Mouse (Mus musculus) kidney, embryonic 14.5 days (tissue): ENCODE data around the gene Pla1a. TPM values are rescaled to one million over a fixed set of nuclear protein-coding genes. Genes with fewer than 3 reads are reported as not detected.

Source experiments
- ATAC-seq: fragments of 200-750 bp; cut with Nextera tagmentation; 2 replicates; pipeline ENCODE4 v1.8.0; 2017; ENCODE audit warnings: moderate number of reproducible peaks, mild to moderate bottlenecking, moderate TSS enrichment, moderate library complexity; ENCODE audit not compliant: low FRiP score, low TSS enrichment
- H3K27ac ChIP-seq: fragments of 300-500 bp; sonication (generic); 2 replicates; pipeline ENCODE4 v1.5.1; 2014; ENCODE audit warnings: low read depth, mild to moderate bottlenecking, low read length, moderate library complexity, mixed read lengths
- H3K27me3 ChIP-seq: fragments of 300-500 bp; sonication (generic); 2 replicates; pipeline ENCODE4 v1.6.1; 2014; ENCODE audit warnings: mild to moderate bottlenecking, low read length; ENCODE audit not compliant: control insufficient read depth, insufficient read depth
- H3K36me3 ChIP-seq: fragments of 300-500 bp; sonication (generic); 2 replicates; pipeline ENCODE4 v1.6.1; 2014; ENCODE audit warnings: low read length, mixed read lengths; ENCODE audit not compliant: control insufficient read depth, insufficient read depth
- H3K4me1 ChIP-seq: fragments of 300-500 bp; sonication (generic); 2 replicates; pipeline ENCODE4 v1.6.1; 2014; ENCODE audit warnings: low read length, mixed read lengths; ENCODE audit not compliant: control insufficient read depth, insufficient read depth
- H3K4me2 ChIP-seq: fragments of 300-500 bp; sonication (generic); replicated peaks from 2 replicates; pipeline ENCODE4 v1.6.1; 2014; ENCODE audit warnings: low read depth, mild to moderate bottlenecking, low read length
- H3K4me3 ChIP-seq: fragments of 300-500 bp; sonication (generic); 2 replicates; pipeline ENCODE4 v1.5.1; 2014; ENCODE audit warnings: mild to moderate bottlenecking, low read length
- H3K9ac ChIP-seq: fragments of 300-500 bp; sonication (generic); 2 replicates; pipeline ENCODE4 v1.6.1; 2014; ENCODE audit warnings: low read depth, mild to moderate bottlenecking, low read length, moderate library complexity
- H3K9me3 ChIP-seq: fragments of 300-500 bp; sonication (generic); 2 replicates; pipeline ENCODE4 v1.6.1; 2016; ENCODE audit warnings: low read length; ENCODE audit not compliant: control insufficient read depth
- WGBS: fragments of 180-500 bp; shearing (Covaris S2); extraction: QIAGEN DNeasy Blood & Tissue Kit; methylation state at CpG from one replicate; pipeline ENCODE4 v1.1.7; 2014; 5-methylcytosine and 5-hydroxymethylcytosine counted together
- polyA plus RNA-seq: library from polyadenylated mRNA; unstranded; fragments of >200 nt; fragmentation: Nextera tagmentation; extraction: Ambion mirVana; gene quantifications from 2 replicates; pipeline ENCODE4 v1.2.1, GENCODE M21; 2014

Pla1a gene
- polyA plus RNA-seq, 1 experiment from 2014 or later = 0.79 TPM

DNA sequence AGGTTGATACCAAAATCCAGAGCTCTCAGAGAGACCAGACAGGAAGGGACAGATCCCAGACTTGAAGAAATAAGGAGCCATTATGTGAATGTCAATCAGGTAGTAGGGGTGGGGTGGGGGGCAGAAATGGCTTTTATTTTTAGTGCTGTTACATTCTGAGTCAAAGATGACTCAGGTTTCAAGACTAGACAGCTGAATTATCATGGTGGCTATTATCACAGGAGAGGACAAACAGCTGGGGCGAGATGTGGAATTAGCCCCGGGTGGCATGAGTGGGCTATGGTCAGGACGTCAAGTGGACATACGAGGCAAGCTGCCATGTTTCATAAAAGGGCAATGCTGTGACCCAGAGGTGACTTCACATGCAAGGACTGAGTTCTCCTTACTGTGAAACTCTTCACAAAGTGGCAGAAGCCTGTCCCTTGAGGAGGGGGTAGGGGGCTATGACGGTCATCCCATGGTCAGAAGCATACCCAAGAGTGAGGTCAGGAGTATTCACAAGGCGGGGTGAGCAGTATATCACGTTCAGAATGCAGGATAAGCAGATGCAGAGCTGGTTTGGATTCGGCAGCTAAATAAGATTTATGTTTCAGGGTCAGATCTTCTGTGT is 43.6 kb downstream of the Pla1a start:
- Histone ChIP-seq H3K4me2 (no peak overlapping the region), H3K4me3 (no peak overlapping the region), H3K4me1 (no peaks in the 10 kb centered on the region), H3K9ac (no peak overlapping the region), H3K27me3 (no peaks in the 10 kb centered on the region), H3K27ac (no peak overlapping the region), H3K9me3 (no peaks in the 10 kb centered on the region), H3K36me3 (no peaks in the 10 kb centered on the region)
- no peak for ATAC-seq
- WGBS = 52% methylated on average over 8 of the region's 8 CpGs

DNA sequence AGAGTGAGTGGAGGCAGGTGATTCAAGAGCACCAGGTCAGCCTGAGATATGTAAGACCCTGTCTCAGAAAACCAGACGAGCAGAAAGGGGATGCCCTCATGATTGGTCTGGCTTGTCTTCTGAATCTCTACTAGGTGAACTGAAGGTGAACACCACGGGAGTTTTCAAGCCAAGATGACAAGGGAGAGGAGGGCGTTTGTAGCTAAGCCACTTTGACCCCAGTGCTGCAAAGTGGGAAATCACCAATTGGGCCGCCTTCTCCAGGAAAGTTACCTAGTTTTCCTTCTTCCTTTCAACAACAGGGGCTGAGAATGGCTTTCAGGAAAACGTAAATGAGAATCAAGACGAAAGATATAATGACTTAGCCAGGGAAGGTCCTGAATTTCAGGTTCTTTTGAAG is 44.2 kb downstream of the Pla1a start:
- Histone ChIP-seq H3K4me3 (no peak overlapping the region), H3K27ac (no peak overlapping the region), H3K27me3 (no peaks in the 10 kb centered on the region), H3K4me2 (no peak overlapping the region), H3K9ac (no peak overlapping the region), H3K4me1 (no peaks in the 10 kb centered on the region), H3K36me3 (no peaks in the 10 kb centered on the region), H3K9me3 (no peaks in the 10 kb centered on the region)
- ATAC-seq = no peak
- WGBS = 67% methylated on average over 6 of the region's 6 CpGs

DNA sequence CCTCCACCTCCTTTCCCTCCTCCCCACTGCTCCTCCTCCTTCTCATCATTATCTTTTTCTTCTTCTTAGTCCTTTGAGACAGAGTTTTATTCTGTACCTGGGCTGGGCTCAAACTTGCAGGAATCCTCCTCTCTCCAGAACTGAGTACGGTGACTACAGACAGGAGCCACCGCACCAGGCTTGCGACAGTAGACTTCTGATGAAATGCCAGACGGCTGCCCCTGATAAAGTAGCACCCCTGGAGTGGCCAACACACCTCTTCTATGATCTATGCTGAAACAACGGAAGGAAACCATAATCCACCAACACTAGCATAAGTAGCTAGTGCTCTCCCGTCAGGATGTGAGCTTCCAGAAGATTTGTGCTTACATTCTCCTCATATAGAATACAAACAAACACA is 45.6 kb downstream of the Pla1a start:
- no peak for ATAC-seq
- 88% methylated on average over 6 of the region's 6 CpGs for WGBS

GRCm38 (mm10) chr16:38385700-38386099 is 47.2 kb downstream of the Pla1a start:
- ATAC-seq = no peak
- Histone ChIP-seq H3K27ac (no peak overlapping the region), H3K36me3 (no peaks in the 10 kb centered on the region), H3K4me1 (no peaks in the 10 kb centered on the region), H3K9me3 (no peaks in the 10 kb centered on the region), H3K27me3 (no peaks in the 10 kb centered on the region), H3K4me3 (no peak overlapping the region), H3K9ac (no peak overlapping the region), H3K4me2 (no peak overlapping the region)
- 95% methylated on average over 4 of the region's 4 CpGs for WGBS

More for the DNA sequence above, 45.6 kb downstream of the Pla1a start:
- no peaks in the 10 kb centered on the region for H3K27me3 ChIP-seq
- H3K9me3 ChIP-seq = no peaks in the 10 kb centered on the region
- no peak overlapping the region for H3K4me3 ChIP-seq
- no peak overlapping the region for H3K27ac ChIP-seq
- H3K36me3 ChIP-seq = no peaks in the 10 kb centered on the region
- no peaks in the 10 kb centered on the region for H3K4me1 ChIP-seq
- no peak overlapping the region for H3K9ac ChIP-seq
- H3K4me2 ChIP-seq = no peak overlapping the region

- ATAC-seq = no peak
- Histone ChIP-seq H3K27me3 (no peaks in the 10 kb centered on the region), H3K4me1 (no peaks in the 10 kb centered on the region), H3K36me3 (no peaks in the 10 kb centered on the region), H3K4me3 (no peak overlapping the region), H3K9ac (no peak overlapping the region), H3K9me3 (no peaks in the 10 kb centered on the region), H3K27ac (no peak overlapping the region), H3K4me2 (no peak overlapping the region)
- 83% methylated on average over 6 of the region's 6 CpGs for WGBS
These were observed 47.7 kb downstream of the Pla1a start for GRCm38 (mm10) chr16:38385184-38385634.

DNA sequence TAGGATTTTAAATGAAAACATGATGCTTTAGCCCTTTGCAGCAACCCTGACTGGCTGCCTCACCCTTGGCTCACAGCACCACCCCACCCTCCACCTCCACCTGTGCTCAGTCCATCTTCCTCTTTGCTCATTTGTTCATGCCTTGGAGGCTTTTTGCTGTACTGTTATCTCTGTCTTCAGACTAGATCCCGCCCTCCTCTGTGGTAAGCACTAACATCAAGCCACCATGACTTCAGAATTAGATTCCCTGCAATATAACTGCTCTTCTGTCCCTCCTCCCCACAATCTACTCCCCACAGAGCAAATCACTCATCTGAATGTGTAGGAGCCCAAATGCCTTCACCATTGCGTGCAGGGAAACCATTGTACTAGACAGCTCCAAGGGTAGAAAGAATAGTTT is 49.3 kb downstream of the Pla1a start:
- no peaks in the 10 kb centered on the region for H3K4me1 ChIP-seq
- no peak overlapping the region for H3K4me2 ChIP-seq
- no peak overlapping the region for H3K4me3 ChIP-seq
- no peaks in the 10 kb centered on the region for H3K27me3 ChIP-seq
- H3K9ac ChIP-seq = no peak overlapping the region
- WGBS = 85% methylated on average over 2 of the region's 2 CpGs
- H3K9me3 ChIP-seq = no peaks in the 10 kb centered on the region
- no peak overlapping the region for H3K27ac ChIP-seq
- no peaks in the 10 kb centered on the region for H3K36me3 ChIP-seq
- ATAC-seq = no peak

DNA sequence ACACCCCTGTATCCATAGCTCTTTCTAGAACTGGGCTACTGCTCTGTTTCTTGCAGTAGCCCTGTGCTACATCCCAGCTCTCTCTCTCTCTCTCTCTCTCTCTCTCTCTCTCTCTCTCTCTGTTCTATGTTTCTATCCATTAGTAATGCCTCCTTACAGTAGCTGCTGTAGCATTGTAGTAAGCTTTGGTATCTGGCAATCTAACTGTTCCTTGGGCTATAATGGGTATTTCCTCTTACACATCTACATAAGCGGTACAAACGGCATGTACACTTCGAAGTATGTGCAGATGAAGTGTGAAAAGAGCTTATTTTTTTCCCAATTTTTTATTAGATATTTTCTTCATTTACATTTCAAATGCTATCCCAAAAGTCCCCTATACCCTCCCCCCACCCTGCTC is 53.0 kb downstream of the Pla1a start:
- H3K4me3 ChIP-seq = no peak overlapping the region
- no peaks in the 10 kb centered on the region for H3K9me3 ChIP-seq
- no peak overlapping the region for H3K27ac ChIP-seq
- no peak for ATAC-seq
- no peak overlapping the region for H3K4me2 ChIP-seq
- H3K9ac ChIP-seq = no peak overlapping the region
- no peaks in the 10 kb centered on the region for H3K36me3 ChIP-seq
- WGBS = 88% methylated on average over 3 of the region's 3 CpGs
- no peaks in the 10 kb centered on the region for H3K27me3 ChIP-seq
- H3K4me1 ChIP-seq = no peaks in the 10 kb centered on the region

DNA sequence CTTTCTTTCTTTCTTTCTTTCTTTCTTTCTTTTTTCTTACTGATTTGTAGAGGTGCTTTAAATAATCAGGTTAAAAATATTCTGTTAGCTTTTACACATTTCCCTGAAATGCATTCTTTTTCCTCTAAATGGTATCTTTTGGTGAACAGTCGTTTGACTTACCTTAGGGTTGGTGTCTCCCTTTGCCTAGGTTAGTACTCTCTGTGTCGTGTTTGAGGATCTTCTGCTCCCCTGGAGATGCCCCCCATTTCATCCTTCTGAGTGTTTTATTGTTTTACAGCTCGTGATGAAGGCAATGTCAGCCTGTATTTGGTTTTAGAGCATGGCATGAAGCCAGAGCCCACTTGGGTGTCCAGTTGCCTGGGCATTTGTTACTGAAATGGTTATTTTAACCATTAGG is 53.5 kb downstream of the Pla1a start:
- no peak overlapping the region for H3K4me2 ChIP-seq
- no peak overlapping the region for H3K9ac ChIP-seq
- no peaks in the 10 kb centered on the region for H3K27me3 ChIP-seq
- no peaks in the 10 kb centered on the region for H3K36me3 ChIP-seq
- no peak for ATAC-seq
- 19% methylated on average over 3 of the region's 3 CpGs for WGBS
- no peak overlapping the region for H3K4me3 ChIP-seq
- H3K4me1 ChIP-seq = no peaks in the 10 kb centered on the region
- H3K27ac ChIP-seq = no peak overlapping the region
- no peaks in the 10 kb centered on the region for H3K9me3 ChIP-seq

GRCm38 (mm10) chr16:38379088-38379487 is 53.9 kb downstream of the Pla1a start:
- H3K4me1 ChIP-seq = no peaks in the 10 kb centered on the region
- H3K4me2 ChIP-seq = no peak overlapping the region
- H3K36me3 ChIP-seq = no peaks in the 10 kb centered on the region
- 24% methylated on average over 6 of the region's 6 CpGs for WGBS
- H3K27ac ChIP-seq = no peak overlapping the region
- H3K9me3 ChIP-seq = no peaks in the 10 kb centered on the region
- no peak overlapping the region for H3K9ac ChIP-seq
- no peak for ATAC-seq
- no peaks in the 10 kb centered on the region for H3K27me3 ChIP-seq
- H3K4me3 ChIP-seq = no peak overlapping the region
